Mouse (Mus musculus) lung, postnatal 10 days (tissue): ENCODE measurements at regions not wholly inside any gene's neighbourhood (a gene's known extent, or its start where the extent isn't known, plus 50 kb on each side); places are given as distances from the start of the nearest gene placed in this dataset.

Experiments used
- DNase-seq: peaks from one replicate; pipeline ENCODE4 v3.0.0; 2021

- DNase-seq, result peak; percentile 43
These were observed 49.9 kb upstream of the Klf3 start for GRCm38 (mm10) chr5:64753142-64753750.
